Mouse (Mus musculus) ovary, postnatal 36 days (tissue): ENCODE results near the gene Entpd5.

Experiments
- DNase-seq: peaks from one replicate; pipeline ENCODE4 v3.0.0; 2022; ENCODE audit warnings: low spot score, mixed read lengths

Entpd5 gene

GRCm38 (mm10) chr12:84408819-84409507 lies at the start of gene Entpd5, which contains the start of gene Bbof1:
Entpd5 (minus strand) TSS chr12:84409029.
Bbof1 (plus strand) TSS chr12:84409071.
- peak; percentile 90 for DNase-seq

DNA sequence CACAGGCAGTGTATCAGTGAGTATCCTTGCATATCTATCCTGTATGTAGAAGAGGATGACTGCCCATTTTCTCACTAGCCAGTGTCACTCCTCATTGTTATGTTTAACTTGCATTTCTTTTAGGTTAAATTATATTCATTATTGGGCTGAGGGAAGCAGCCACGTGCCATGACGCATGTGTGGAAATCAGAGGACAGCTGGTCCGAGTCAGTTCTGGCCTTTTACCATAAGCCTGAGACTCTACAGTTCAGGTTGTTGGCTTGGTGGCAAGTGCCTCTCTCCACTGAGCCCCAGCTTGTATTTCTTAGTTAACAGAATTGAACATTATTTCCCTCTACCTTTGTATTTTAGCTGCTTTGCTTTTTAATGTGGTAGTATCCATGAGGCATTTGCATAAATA lies 48.1 kb upstream of the Entpd5 start:
- no peak for DNase-seq

DNA sequence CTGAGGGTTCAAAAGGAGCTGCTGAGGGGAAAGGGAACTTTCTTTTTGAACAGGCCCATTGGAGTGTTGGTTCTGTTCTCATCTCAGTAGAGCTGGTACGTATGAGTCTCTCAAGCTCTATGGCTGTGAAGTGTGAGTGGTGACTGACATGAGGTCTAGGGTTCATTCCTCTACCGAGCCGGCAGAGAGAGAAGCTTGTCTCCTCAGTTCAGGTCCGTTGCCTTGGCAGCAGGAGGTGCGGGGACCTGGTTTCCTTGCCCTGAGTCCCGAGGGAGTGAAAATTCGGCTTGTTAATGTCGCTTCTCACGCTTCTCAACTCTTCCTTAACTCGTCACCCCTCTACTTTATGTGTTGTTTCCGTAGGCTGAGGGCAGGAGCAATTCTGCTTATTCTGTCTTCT lies 43.0 kb upstream of the Entpd5 start:
- peak; percentile 4 for DNase-seq

- DNase-seq, result peak; percentile 93
These were observed 42.2 kb upstream of the Entpd5 start, which contains the start of the genes Aldh6a1 and Lin52 for GRCm38 (mm10) chr12:84450718-84451646. Aldh6a1 (minus strand) TSS chr12:84451004. Lin52 (plus strand) TSS chr12:84451422.

DNA sequence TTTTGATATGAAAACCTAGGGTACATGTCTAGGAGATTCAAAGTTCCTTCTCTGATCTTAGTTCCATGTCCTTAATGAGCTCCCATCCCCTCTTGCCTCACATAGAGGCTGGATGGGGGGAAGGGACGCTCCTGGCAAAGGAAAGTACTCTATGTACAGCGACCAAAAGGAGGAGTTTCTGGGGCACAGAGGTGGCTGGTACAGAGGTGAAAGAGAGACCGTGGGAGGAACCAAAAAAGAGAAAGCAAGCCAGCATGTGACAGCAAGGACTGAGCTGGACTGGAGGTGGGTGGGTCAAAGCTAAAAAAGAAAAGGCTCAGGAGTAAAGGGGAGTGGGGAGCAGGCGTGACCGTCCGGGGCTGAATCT lies 41.5 kb upstream of the Entpd5 start:
- DNase-seq, result no peak

GRCm38 (mm10) chr12:84449887-84450286 lies 41.1 kb upstream of the Entpd5 start:
- DNase-seq, result no peak

DNA sequence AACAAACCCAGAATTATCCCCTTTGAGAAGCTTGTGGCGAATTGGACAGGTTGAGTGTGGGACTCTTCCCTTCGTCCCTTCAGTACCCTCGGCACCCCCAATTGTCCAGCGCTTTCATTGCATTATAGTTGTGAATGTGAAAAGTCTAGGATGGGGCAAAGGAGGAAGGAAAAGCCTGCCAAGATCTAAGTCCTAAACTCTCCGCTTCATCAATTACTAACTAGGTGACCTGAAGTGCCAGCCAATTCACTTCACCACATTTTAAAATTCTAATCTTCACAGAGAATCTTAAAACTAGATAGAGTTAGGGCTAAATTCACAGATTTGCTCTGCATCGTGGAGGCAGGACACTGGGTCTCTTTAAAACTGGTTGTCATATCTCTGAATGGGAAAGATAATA lies 39.4 kb upstream of the Entpd5 start:
- DNase-seq, result no peak

DNA sequence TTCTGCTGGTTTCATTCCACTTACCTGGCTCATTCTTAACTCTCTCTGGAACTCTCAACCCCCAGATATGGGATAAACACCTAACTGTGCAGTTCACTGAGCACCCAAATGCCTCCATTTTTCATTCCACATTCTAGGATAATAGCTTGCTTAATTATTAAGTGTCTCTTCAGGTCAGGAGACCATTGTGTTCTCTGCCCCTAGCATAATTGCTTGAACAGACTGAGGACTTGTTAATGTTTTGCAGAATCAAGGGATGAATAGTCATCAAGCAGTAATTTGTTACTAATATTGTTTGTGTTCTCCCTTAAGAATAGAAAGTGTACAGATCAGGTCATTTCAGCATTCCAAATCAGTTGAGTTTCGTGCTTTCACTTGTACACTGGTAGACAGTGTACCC lies 38.6 kb upstream of the Entpd5 start:
- DNase-seq, result no peak

- DNase-seq, result no peak
These were observed 33.7 kb upstream of the Entpd5 start for GRCm38 (mm10) chr12:84442526-84442925.

DNA sequence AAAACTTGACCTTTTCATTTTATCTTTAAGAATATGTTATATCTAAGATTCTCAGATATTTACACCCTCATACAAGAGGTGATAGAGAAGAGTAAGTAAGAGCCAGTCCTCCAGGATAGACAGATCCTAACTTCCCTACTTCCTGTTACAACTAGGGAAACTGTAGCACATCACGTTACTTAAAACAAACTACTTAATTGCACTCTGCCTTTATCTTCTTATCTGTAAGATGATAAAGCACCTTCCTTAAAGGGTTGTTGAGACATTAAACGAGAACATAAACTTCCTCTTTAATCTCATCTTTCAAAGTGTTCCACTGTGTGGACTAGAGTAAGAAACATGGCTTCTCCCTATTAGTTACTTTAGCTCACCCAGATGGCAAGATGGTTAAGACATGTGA lies 29.9 kb upstream of the Entpd5 start:
- no peak for DNase-seq

DNA sequence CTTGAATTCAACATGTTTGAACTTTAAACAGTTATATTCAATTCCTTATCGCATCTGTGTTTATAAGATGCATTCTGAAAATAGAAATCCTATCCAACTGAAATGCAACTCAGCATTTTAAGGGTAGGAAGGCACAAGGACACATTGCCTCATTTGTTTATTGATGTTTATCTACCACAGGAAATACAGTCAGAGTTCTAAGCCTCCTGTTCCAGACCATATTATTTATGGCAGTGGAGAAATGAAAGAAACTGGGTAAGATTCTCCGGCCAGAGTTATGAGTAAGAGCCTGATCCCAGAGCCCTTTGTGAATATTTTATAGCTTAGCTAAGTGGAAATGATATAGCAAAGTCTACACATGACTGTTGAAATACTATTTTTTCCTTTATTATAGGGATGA lies 21.0 kb upstream of the Entpd5 start:
- DNase-seq, result no peak

GRCm38 (mm10) chr12:84423990-84424389 lies 15.2 kb upstream of the Entpd5 start:
- DNase-seq, result no peak

DNA sequence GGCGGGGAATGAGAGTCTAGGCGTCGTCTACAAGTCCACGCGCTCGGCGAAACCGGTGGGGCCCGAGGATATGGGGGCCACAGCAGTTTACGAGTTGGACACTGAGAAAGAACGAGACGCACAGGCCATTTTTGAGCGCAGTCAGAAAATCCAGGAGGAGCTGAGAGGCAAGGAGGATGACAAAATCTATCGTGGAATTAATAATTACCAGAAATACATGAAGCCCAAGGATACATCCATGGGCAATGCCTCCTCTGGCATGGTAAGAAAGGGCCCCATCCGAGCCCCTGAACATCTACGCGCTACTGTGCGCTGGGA lies 8.7 kb upstream of the Entpd5 start:
- no peak for DNase-seq

GRCm38 (mm10) chr12:84416834-84417604 lies 8.2 kb upstream of the Entpd5 start, which contains the start of gene Rnf113a2:
Rnf113a2 (plus strand) TSS chr12:84417196.
- peak; percentile 80 for DNase-seq

GRCm38 (mm10) chr12:84407874-84408818 lies 683 bp downstream of the Entpd5 start:
- no peak for DNase-seq

DNA sequence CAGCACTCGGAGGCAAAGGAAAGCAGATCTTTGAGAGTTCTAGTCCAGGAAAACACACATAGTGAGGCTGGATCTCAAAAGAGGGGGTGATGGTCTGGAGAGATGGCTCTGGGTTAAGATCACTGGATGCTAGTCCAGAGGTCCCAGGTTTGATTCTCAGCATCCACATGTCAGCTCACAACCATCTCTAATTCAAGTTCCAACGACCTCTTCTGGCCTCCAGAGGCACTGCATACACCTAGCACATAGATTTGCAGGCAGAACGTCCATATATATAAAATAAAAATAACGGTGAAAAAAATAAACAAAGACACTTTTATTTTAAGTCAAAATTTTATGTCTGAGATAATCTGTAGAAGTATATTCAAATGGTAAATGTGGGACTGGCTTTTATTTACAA lies 1.6 kb downstream of the Entpd5 start:
- DNase-seq, result no peak

GRCm38 (mm10) chr12:84404541-84404940 lies 4.3 kb downstream of the Entpd5 start:
- DNase-seq, result no peak

DNA sequence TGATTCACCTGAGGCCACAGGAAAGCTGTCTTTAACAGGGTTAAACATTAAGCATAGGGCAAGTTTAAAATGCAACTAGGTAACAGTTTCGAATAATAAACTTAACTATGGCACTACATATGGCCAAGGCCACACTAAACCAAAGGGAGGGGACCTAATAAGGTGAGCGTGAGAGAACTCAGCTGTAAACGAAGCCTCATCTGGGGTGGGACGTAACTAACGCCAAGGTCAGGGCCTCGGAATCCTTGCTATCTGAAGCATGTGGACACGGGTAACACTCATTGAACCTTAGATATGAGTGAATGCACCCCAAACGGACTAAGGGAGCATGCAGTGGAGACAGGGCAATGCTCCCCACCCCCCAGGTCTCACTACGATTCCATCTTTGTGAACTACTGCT lies 5.9 kb downstream of the Entpd5 start:
- no peak for DNase-seq

DNA sequence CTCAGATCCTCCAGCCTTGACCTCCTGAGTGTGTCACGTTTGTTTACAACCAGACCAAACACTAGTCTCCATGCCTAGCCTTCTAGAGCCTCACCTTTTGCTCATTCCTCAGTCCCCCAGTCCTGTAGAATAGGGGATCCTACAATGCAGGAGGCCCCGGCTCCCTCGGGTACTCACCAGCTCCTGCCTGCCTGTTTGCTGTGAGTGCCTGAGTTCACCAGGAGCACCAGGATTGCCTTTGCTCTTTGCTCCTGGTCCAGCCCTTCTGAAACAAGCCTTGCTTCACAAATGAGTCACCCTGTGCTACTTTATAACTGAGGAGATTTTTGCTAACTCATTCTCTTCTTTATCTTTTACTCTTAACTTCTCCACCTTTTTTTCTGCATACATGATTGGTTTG lies 8.2 kb downstream of the Entpd5 start:
- DNase-seq, result no peak

DNA sequence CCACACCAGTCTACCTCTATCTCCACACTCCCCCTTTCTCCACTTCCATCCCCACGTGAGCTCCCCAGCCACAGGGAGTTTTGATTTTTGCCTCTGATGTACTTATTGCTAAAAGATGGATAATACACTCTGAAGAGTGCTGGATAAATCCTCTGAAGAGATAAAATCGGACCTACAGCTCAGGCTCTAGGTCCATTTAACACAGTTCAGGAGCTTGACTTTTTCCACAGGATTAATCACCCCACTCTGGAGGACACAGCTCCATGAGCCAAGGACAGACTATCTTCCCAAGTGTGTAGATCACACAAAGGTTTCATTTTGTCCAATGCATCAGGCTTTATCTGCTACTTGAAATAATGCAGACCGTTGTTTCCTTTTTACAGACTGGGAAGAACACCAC lies 8.8 kb downstream of the Entpd5 start:
- no peak for DNase-seq

DNA sequence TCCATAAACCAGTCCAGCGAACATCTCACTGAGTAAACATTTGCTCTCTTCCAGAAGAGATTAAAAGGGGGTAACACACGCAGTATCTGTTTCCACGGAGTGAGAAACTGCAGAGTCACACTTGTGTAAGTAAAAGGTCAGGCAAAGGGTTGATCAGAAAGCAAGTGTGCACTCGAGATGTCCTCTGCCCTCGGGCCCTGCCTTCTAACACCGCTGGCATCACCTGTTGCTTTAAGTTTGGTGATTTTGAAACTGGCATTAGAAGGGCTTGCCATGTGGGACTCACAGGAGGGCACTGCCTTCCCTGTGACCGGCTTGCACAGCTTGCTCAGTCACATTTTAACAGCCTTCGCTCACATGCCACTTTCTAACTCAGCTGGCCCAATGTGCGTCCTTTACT lies 9.2 kb downstream of the Entpd5 start:
- DNase-seq, result no peak
